Mouse (Mus musculus) induced T-regulatory cell, adult 2 months (primary cell): ENCODE results near the gene Frmd6.

ENCODE experiments used
- DNase-seq: peaks from one replicate; pipeline ENCODE4 v3.0.0-alpha.2; 2012; ENCODE audit warnings: low read depth

Frmd6 gene

GRCm38 (mm10) chr12:70824729-70825650 is at the start of gene Frmd6:
Gene Frmd6 (plus strand): TSS chr12:70825514.
- peak; percentile 96 for DNase-seq

DNA sequence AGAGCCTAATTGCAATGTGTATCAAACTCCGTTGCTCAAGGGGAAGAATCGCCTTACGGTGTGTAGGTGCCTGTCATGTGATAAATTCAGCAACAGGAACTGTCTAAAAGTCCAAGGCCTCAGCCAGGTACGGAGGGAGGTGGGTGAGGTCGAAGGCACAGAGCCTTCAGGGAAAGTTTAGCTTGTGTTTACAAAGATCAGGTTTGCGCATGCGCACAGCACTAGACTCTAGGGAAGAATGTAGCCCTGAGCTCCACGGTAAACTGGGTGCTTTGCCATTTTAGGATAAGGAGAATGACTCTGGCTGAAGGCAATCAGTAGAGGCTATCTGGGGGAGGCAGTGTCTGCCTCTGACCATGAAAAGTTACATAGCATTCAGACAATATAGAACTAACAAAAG is 49.7 kb upstream of the Frmd6 start:
- DNase-seq = no peak

DNA sequence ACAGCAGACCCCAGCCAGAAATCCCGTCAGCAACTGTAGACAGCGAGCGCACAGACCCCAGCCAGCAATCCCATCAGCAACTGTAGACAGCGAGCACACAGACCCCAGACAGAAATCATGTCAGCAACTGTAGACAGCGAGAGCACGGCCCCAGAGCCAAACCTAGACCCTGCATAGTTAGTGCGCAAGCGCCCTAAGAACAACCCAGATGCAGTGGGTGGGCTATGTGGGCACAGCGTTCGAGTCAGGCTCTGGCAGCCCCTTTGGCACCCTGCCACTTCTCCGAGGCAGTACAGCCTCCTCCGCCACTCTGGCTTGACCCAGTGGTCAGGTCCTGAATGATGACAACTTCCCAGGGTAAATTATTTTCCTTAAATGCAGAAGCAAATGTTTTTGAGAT is 48.6 kb upstream of the Frmd6 start:
- DNase-seq = no peak

- DNase-seq = no peak
Measured at GRCm38 (mm10) chr12:70777466-70777865, 47.8 kb upstream of the Frmd6 start.

- no peak for DNase-seq
Measured at GRCm38 (mm10) chr12:70777866-70778265, 47.4 kb upstream of the Frmd6 start.

DNA sequence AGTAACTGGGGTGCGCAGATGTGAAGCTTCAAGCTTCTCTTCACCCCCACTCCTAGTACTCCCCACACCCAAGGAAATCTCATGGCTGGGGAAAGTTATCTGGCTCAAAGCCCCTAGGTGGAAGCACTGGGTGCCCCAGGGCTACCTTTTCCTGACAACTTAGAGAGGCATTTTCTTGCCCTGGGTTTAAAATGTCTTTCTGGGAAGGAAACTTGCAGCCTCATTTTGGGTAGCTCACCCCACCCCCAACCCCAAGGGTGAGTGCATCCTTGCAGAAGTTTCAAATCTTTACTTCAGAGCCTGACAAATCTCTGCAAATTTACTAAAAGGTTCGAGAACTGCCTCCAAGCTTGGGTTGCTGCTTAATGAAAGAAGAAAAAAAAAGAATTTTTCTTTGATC is 47.0 kb upstream of the Frmd6 start:
- no peak for DNase-seq

- DNase-seq = no peak
Measured at GRCm38 (mm10) chr12:70778724-70779123, 46.6 kb upstream of the Frmd6 start.

- no peak for DNase-seq
Measured at GRCm38 (mm10) chr12:70783049-70783448, 42.3 kb upstream of the Frmd6 start.

GRCm38 (mm10) chr12:70783475-70784239 is 41.7 kb upstream of the Frmd6 start:
- DNase-seq = no peak

DNA sequence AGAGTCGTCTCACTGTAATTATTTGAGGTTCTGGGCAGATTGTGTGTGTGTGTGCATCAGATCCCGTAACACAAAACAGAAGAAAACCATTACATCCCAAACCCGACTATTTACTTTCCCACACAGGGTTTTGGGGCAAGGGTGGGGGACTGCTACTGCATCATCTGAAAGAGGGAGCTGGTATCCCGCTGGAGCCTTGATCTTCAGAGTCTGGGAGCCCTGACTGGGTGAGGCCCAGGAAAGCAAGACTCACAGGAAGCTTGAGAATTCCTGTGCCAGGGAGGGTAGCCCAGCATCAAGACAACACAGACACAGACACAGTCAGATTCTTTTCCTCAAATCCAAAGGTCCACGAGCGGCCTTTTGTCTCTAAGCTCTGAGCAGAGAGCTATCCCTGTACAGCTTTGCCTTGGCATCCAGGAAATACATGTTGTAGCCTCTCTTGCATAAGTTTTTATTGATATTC is 41.0 kb upstream of the Frmd6 start:
- DNase-seq = no peak

DNA sequence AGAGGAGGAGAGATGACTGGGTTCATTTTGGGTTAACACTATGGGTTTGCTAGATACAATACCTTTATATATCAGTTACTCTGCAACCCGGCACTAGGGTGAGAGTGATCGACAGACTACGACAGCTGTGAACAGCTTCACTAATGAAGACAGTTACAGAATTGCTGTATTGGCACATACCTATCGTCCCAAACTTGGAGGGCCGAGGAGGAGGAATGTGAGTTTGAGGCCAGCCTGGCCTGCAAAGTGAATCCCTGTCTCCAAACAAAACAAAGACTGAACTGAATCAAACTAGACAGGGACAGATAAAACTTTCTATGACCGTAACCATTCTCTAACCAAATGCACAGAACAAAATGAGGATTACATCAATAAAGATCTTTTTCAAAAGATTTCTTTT is 36.0 kb upstream of the Frmd6 start:
- no peak for DNase-seq

DNA sequence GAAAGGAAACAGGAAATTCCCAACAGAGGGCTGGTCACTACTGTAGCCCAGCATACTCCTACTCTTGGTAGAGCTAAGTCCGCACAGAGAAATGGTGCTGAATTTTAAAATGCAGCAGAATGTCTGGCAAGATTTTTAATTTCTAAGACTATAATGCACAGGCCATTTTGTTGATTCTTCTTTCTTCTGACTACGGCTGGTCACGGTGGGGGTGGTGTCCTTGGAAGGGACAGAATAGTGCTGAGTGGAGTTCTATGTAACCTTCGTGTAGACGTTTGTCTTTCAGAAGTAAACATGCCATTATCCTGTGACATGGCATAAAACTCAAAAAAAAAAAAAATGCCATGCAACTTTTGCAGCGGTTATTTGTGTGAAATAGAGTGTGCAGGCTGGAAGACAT is 32.0 kb upstream of the Frmd6 start:
- DNase-seq = no peak

DNA sequence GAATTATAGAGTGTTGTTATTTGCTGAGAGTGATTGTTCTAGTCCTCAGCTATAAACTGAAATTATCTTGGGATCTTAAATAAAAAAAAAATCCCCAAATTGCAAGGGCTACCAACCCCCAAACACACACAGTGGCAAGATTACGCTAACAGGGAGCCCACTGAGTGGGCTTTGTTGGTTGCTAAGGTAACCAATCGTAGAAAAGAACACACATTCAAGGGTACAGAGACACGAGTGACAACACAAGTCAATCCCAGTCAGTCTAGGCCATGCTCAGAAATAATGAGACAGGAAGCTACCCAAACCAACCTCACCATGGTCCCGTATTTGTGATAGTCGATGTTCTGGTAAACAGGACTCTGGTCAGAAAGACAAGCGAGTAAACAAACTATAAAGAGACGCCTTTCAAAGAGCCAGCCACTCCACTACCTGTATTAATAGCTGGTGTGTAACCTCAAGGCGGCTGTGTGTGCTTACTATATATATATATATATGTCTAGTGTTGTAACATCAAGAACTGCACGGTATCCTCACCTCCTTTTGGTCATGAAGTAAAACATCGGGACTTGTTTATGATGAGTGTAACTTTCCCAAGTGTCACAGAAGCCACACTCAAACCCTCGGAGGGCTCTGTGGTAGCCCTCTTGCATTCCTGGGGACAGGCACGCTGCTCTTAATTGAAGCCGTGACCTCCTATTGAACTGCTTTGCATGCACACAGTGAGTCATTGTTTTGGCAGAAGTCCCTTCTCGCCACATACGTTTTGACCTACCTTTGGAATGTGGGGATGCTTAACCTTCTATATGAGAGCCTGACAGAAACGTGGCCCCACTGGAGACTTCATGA is 30.5 kb upstream of the Frmd6 start:
- DNase-seq = no peak

DNA sequence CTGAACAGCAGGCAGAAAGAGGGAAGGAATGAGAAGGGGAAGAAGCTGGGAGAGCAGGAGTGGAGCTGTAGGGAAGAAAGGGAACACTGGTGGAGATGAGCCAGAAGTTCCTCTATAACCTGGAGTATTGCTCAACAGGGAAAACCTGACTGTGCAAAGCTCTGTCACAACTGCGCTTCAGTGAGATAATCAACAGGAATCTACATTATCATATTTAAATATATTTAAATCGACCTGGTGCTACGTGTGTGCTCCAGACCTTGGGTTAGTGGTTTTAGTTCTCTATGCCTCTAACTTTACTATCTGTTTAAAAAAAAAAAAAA is 30.0 kb upstream of the Frmd6 start:
- no peak for DNase-seq

DNA sequence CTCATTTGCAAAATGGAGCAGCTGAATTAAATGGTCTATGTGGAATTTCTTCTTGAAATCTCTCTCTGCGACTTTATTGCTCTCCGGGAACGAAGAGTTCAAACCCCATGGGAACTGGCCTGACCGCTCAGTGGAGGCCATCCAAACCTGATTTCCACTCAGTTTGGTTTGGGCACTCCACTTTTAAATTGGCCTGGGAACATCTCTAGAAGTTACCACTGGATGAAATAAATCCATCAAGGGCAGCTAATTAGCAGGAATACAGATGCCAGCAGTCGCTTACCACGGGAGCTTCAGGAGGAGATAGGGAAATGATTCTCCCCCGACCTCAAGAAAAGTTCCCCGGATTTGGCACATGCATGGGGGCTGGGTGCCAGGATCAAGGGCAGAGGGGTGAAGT is 26.8 kb upstream of the Frmd6 start:
- DNase-seq = no peak

DNA sequence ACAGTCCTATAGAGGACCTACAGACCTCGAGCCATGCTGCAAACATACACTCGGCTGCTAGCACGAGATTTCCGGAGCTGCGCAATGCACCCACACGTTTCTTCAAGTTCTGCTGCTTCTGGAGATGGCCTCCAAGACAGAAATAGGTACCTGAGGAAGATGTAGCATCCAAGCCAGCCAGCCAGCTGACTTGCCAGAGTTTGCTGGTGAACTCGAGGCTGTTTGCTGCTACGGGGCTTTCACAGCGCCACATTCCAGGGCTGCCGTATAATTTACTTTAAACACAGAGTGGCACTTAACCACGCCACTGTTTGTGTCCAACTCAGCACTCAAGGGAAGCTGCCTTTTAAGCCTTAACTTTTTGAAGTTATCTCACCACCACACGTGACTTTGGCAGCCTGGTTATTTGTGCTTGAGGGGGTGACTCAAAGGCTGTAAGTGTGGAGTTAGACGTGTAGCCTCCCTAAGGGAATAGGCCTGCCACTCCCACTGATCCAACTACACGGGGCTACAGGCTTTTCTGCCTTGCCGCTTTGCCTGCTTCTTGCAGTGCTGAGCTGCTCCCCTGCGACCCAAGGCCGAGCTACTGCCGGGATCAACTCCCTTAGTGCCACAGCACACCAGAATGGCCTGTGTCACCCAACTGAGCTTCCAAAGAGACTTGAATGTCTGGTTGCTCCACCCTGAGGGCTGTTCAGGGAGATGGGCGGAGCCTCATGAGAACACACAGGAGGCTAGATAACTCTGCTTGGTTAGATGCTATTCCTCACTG is 25.9 kb upstream of the Frmd6 start:
- DNase-seq = no peak

GRCm38 (mm10) chr12:70800086-70800485 is 25.2 kb upstream of the Frmd6 start:
- DNase-seq = no peak

- DNase-seq = no peak
Measured at GRCm38 (mm10) chr12:70801361-70801760, 24.0 kb upstream of the Frmd6 start.

- no peak for DNase-seq
Measured at GRCm38 (mm10) chr12:70803494-70803893, 21.8 kb upstream of the Frmd6 start.

DNA sequence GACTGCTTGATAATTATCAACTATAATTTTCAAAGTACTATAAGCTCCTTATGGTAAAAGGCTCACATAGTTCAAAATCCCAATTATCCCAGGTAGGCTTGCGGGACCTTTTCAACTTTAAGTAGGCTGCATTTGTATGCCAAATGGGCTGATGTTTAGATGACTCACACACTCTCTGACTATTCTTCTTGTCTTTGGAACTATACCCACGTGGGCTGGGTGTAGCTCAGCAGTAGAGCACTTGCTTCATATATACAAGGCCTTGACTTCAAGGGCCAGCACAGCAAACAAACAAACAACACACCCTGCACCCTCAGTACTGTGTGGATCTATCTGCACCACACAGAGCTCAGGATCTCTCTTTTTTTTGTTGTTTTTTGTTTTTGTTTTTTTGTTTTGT is 20.3 kb upstream of the Frmd6 start:
- DNase-seq = no peak

DNA sequence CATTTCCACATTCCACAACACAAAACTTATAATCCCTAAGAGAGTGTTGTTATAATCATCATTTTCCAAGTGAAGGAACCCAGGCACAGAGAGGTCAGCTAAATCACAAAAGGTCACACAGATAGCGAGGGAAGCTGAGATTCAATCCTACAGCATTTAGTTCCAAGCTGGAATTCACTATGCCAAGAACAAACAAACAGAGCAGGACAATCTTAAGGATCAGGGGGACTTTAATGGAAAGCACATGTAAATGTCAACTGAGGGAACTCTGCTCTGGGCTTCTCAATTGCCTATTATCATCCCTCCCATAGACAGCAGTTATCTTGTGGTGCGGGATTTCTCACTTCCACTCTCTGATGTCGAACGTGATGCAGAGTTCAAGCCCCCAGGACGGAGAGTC is 17.8 kb upstream of the Frmd6 start:
- no peak for DNase-seq

DNA sequence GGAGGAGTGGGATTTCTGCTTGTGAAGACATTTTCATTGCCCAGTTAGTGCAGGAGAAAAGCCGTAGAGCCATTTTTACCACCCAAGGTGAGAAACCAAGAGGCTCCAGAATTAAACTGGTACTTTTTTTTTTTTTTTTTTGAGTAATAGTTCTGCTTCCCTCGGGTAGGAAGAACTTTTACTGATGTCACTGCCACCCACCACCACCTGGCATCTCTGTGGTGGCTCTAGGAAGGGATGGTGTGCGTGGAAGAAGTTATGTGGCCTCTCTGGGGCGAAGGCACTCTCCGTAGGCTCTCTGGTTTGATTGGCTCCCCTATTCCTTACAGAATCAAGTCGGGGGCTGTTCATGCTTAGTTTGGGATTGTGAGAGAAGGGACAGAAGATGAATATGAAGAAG is 17.3 kb upstream of the Frmd6 start:
- no peak for DNase-seq
